Mouse (Mus musculus) adrenal gland, postnatal 25 days (tissue): Measurements from ENCODE around the gene Fthl17b. TPM values are rescaled to one million over a fixed set of nuclear protein-coding genes. Genes with fewer than 3 reads are reported as not detected.
"Not testable (repeated sequence)": the region's sequence is repeated elsewhere in the genome, so short reads cannot be mapped to it uniquely, and the experiment has no call there.

ENCODE experiments used
- DNase-seq: peaks from one replicate; pipeline ENCODE4 v3.0.0; 2021; ENCODE audit warnings: mixed read lengths
- long read RNA-seq: library from polyadenylated mRNA; stranded (forward); transcript quantifications from one replicate; pipeline ENCODE4 v2.0.0, GENCODE M21; 2021
- total RNA-seq: library from RNA; stranded (reverse); gene quantifications from 2 replicates; pipeline ENCODE4 v1.2.3, GENCODE M21; 2021

The Fthl17b gene
- total RNA-seq: not detected in 2 replicates
- long read RNA-seq: 0 reads

GRCm38 (mm10) chrX:8962875-8963274 lies at the start of gene Fthl17b:
Gene Fthl17b, minus strand, starts transcription at chrX:8962975.
- DNase-seq: not testable (repeated sequence)

GRCm38 (mm10) chrX:8986655-8987054 lies 23.9 kb upstream of the Fthl17b start, which contains the start of gene Fthl17d:
Gene Fthl17d, minus strand, starts transcription at chrX:8986755.
- DNase-seq: not testable (repeated sequence)

GRCm38 (mm10) chrX:8976459-8976858 lies 13.7 kb upstream of the Fthl17b start, which contains the start of gene Fthl17c:
Gene Fthl17c, minus strand, starts transcription at chrX:8976559.
- DNase-seq: not testable (repeated sequence)

GRCm38 (mm10) chrX:8964618-8965017 lies 1.8 kb upstream of the Fthl17b start:
- peak; percentile 2 for DNase-seq

- peak; percentile 76 for DNase-seq
These were observed 14.5 kb downstream of the Fthl17b start for GRCm38 (mm10) chrX:8948130-8948805.

GRCm38 (mm10) chrX:8944041-8944440 lies 18.7 kb downstream of the Fthl17b start:
- DNase-seq: no peak

- DNase-seq: no peak
These were observed 35.5 kb downstream of the Fthl17b start for GRCm38 (mm10) chrX:8927308-8927707.

GRCm38 (mm10) chrX:8921813-8922607 lies 40.8 kb downstream of the Fthl17b start:
- peak; percentile 11 for DNase-seq

- no peak for DNase-seq
These were observed 41.7 kb downstream of the Fthl17b start for GRCm38 (mm10) chrX:8921080-8921479.

Other genes with a start within 250 kb of the Fthl17b start
- not detected in 2 replicates for gene Ssx9, start 214.5 kb downstream of the Fthl17b start, total RNA-seq
- not detected in 2 replicates for gene Ssxb5, start 159.3 kb downstream of the Fthl17b start, total RNA-seq
- not detected in 2 replicates for gene Gm6592, start 119.0 kb downstream of the Fthl17b start, total RNA-seq
- not detected in 2 replicates for gene Gm5751, start 88.7 kb downstream of the Fthl17b start, total RNA-seq
- gene B630019K06Rik, start 70.6 kb downstream of the Fthl17b start, total RNA-seq: 9.9 and 10.9 TPM in 2 replicates
- gene Fthl17c, start 13.6 kb upstream of the Fthl17b start, total RNA-seq: not detected in 2 replicates
- not detected in 2 replicates for gene Fthl17d, start 23.8 kb upstream of the Fthl17b start, total RNA-seq
- not detected in 2 replicates for gene Fthl17e, start 70.5 kb upstream of the Fthl17b start, total RNA-seq
- gene Fthl17f, start 100.0 kb upstream of the Fthl17b start, total RNA-seq: not detected in 2 replicates
- not detected in 2 replicates for gene 4930402K13Rik, start 141.6 kb upstream of the Fthl17b start, total RNA-seq
- 1.8 and 2.2 TPM in 2 replicates for gene Lancl3, start 236.9 kb upstream of the Fthl17b start, total RNA-seq